Mouse (Mus musculus): ENCODE results near the gene Nudt8. TPM values are rescaled to one million over a fixed set of nuclear protein-coding genes. Genes with fewer than 3 reads are reported as not detected.
"Not testable (repeated sequence)": the region's sequence is repeated elsewhere in the genome, so short reads cannot be mapped to it uniquely, and the experiment has no call there.

The Nudt8 gene
- total and polyA plus RNA-seq, 3 experiments: 24.7 to 40.2 (median 36.3) TPM

DNA sequence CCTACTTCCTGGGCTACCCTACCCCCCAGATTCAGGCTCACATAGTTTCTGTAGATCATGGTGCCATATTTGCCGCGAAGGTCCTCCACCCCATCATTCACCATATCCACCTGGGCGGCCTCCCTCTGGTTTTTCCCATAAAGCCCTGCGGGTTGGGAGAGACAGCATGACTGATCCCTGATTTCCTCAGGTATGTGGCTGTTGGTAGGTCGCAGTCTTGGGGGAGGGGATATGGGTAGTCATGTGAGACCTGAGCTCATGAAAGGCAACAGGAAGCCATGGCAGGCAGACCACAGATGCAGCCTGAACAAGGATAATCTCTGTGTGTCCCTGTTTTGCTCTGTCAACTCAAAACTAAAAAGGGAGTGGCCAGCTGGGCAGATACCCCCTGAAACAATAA, 40.6 kb downstream of the Nudt8 start:
- dilution Hi-C loops (cut with MboI; ENCODE audit: extremely low pct_ligation_motif_present, extremely low pct_unique_long_range_greater_than_20kb, low sequenced_read_pairs); in situ Hi-C loops (cut with MboI; ENCODE audit: low pct_ligation_motif_present, low pct_unique_long_range_greater_than_20kb, low sequenced_read_pairs): not testable (repeated sequence)
- peaks cover 2 to 15% of the 10 kb centered on the region in 2 experiments; a peak in 3 of 4 replicates for H3K4me1 ChIP-seq (ENCODE audit: control insufficient read depth in 1 of 2, insufficient read depth in 2 of 2)

DNA sequence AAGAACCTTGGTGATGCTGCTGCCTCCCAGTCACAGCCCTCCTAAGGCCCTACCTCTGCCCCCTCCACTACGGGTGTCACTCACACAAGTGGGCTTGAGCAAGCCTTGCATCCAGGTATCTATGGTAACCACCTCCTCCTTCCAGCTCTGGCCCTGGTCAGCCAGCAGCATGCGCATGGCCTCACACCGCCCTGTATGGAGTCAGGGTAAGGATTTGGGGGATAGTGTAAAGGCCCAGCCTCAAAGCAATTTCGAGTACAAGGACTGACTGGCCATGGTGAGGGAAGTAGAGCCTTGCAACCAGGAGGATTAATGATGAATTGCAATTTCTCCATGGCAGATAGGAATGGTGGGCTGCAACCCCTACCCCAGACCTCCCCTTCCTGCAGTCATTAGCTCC, 41.1 kb downstream of the Nudt8 start:
- Histone ChIP-seq H3K9me3 (replicated peaks; ENCODE audit: low read length) (peaks cover 16% of the 10 kb centered on the region), H3K4me1 (ENCODE audit: control insufficient read depth in 1 of 2, insufficient read depth in 2 of 2) (peaks cover 3 to 14% of the 10 kb centered on the region in 2 experiments; a peak in 3 of 4 replicates)
- H3K27me3 ChIP-seq (replicated peaks); H3K79me2 ChIP-seq (replicated peaks; ENCODE audit: control insufficient read depth, extremely low read depth, insufficient read depth, poor library complexity, severe bottlenecking); H3K4me2 ChIP-seq (ENCODE audit: insufficient read depth, low read depth, poor library complexity, severe bottlenecking); H3K9ac ChIP-seq (ENCODE audit: insufficient read depth, low read depth); H3K4me3 ChIP-seq (replicated peaks in 1 of 3; ENCODE audit: low read depth in 2 of 3, low read length in 2 of 3, poor library complexity in 1 of 3); H3K36me3 ChIP-seq (replicated peaks in 1 of 2; ENCODE audit: control insufficient read depth in 1 of 2, insufficient read depth in 1 of 2, low read length in 1 of 2); in situ Hi-C loops (cut with MboI; ENCODE audit: low pct_ligation_motif_present, low pct_unique_long_range_greater_than_20kb, low sequenced_read_pairs); DNase-seq (ENCODE audit: extremely low read depth); H3K27ac ChIP-seq (ENCODE audit: insufficient read depth, low read depth); dilution Hi-C loops (cut with MboI; ENCODE audit: extremely low pct_ligation_motif_present, extremely low pct_unique_long_range_greater_than_20kb, low sequenced_read_pairs): not testable (repeated sequence)

More for the DNA sequence above, 40.6 kb downstream of the Nudt8 start:
- H3K9me3 ChIP-seq (replicated peaks; ENCODE audit: low read length): peaks cover 16% of the 10 kb centered on the region
- H3K79me2 ChIP-seq (replicated peaks; ENCODE audit: control insufficient read depth, extremely low read depth, insufficient read depth, poor library complexity, severe bottlenecking); DNase-seq (ENCODE audit: extremely low read depth); H3K4me2 ChIP-seq (ENCODE audit: insufficient read depth, low read depth, poor library complexity, severe bottlenecking); H3K27ac ChIP-seq (ENCODE audit: insufficient read depth, low read depth); H3K36me3 ChIP-seq (replicated peaks in 1 of 2; ENCODE audit: control insufficient read depth in 1 of 2, insufficient read depth in 1 of 2, low read length in 1 of 2); H3K27me3 ChIP-seq (replicated peaks); H3K4me3 ChIP-seq (replicated peaks in 1 of 3; ENCODE audit: low read depth in 2 of 3, low read length in 2 of 3, poor library complexity in 1 of 3); H3K9ac ChIP-seq (ENCODE audit: insufficient read depth, low read depth): not testable (repeated sequence)

DNA sequence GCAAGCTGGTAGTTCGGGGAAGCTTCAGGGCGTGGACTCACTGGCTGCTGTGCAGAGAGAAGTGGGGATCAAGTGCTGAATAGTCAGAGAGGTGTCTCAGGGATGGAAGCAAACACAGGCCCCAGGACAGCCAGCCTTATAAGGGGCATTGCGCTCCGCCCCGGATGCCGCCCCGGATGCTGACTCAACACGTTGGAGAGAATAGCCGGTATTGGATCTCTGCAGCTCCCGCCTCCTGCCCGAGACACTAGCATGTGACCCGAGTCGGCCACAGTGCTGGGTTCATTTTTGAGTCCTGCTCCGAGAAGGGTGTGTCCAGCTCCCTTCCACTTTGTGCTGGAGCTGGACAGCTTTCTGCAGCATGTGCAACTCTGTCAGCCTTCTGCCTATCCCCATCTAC, 41.7 kb downstream of the Nudt8 start:
- Histone ChIP-seq H3K4me1 (ENCODE audit: control insufficient read depth in 1 of 2, insufficient read depth in 2 of 2) (peaks cover 5 to 20% of the 10 kb centered on the region in 2 experiments; a peak in 3 of 4 replicates), H3K36me3 (replicated peaks in 1 of 2; ENCODE audit: control insufficient read depth in 1 of 2, insufficient read depth in 1 of 2, low read length in 1 of 2) (no peaks in the 10 kb centered on the region), H3K4me2 (ENCODE audit: insufficient read depth, low read depth, poor library complexity, severe bottlenecking) (no peak overlapping the region), H3K27me3 (replicated peaks) (no peaks in the 10 kb centered on the region), H3K79me2 (replicated peaks; ENCODE audit: control insufficient read depth, extremely low read depth, insufficient read depth, poor library complexity, severe bottlenecking) (peaks cover 4% of the 10 kb centered on the region; the same call in 1 of the 2 replicates), H3K27ac (ENCODE audit: insufficient read depth, low read depth) (no peak overlapping the region), H3K9me3 (replicated peaks; ENCODE audit: low read length) (peaks cover 16% of the 10 kb centered on the region), H3K4me3 (replicated peaks in 1 of 3; ENCODE audit: low read depth in 2 of 3, low read length in 2 of 3, poor library complexity in 1 of 3) (no peak overlapping the region), H3K9ac (ENCODE audit: insufficient read depth, low read depth) (no peak overlapping the region)
- in situ Hi-C loops (cut with MboI; ENCODE audit: low pct_ligation_motif_present, low pct_unique_long_range_greater_than_20kb, low sequenced_read_pairs): no loop called here
- TF ChIP-seq MAFK (IDR thresholded peaks at IDR 0.05; ENCODE audit: insufficient replicate concordance, low read length): no peak
- TF ChIP-seq MEF2A (IDR thresholded peaks at IDR 0.05; ENCODE audit: borderline replicate concordance, low read depth, low read length): no peak
- TF ChIP-seq TBP (conservative IDR thresholded peaks at IDR 0.05; ENCODE audit: low read depth, low read length): no peak
- dilution Hi-C loops (cut with MboI; ENCODE audit: extremely low pct_ligation_motif_present, extremely low pct_unique_long_range_greater_than_20kb, low sequenced_read_pairs): no loop called here
- DNase-seq (ENCODE audit: extremely low read depth): no peak

DNA sequence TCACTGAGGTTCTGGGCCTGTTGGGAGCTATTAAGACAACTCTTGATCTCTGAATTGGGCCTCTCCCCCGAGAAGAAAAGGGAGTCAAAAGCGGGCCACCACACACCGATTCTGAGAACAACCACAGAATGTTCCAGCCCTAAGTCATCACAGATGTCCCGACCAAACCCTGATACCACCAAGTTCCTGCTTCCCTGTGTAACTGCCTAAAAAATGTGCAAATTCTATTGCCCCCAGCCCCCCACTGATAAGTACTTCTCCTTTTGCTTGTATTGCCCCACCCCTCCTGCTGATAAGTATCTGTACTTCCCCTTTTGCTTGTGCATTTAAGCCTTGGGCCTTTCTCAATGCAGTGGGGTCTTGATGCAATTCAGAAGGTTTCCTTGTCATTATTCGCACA, 43.7 kb downstream of the Nudt8 start:
- H3K27ac ChIP-seq (ENCODE audit: insufficient read depth, low read depth); DNase-seq (ENCODE audit: extremely low read depth); H3K36me3 ChIP-seq (replicated peaks in 1 of 2; ENCODE audit: control insufficient read depth in 1 of 2, insufficient read depth in 1 of 2, low read length in 1 of 2); H3K4me3 ChIP-seq (replicated peaks in 1 of 3; ENCODE audit: low read depth in 2 of 3, low read length in 2 of 3, poor library complexity in 1 of 3); dilution Hi-C loops (cut with MboI; ENCODE audit: extremely low pct_ligation_motif_present, extremely low pct_unique_long_range_greater_than_20kb, low sequenced_read_pairs); H3K79me2 ChIP-seq (replicated peaks; ENCODE audit: control insufficient read depth, extremely low read depth, insufficient read depth, poor library complexity, severe bottlenecking); H3K4me2 ChIP-seq (ENCODE audit: insufficient read depth, low read depth, poor library complexity, severe bottlenecking); H3K9ac ChIP-seq (ENCODE audit: insufficient read depth, low read depth); in situ Hi-C loops (cut with MboI; ENCODE audit: low pct_ligation_motif_present, low pct_unique_long_range_greater_than_20kb, low sequenced_read_pairs); H3K27me3 ChIP-seq (replicated peaks): not testable (repeated sequence)
- Histone ChIP-seq H3K4me1 (ENCODE audit: control insufficient read depth in 1 of 2, insufficient read depth in 2 of 2) (peaks cover 8 to 18% of the 10 kb centered on the region in 2 experiments; a peak in 3 of 4 replicates), H3K9me3 (replicated peaks; ENCODE audit: low read length) (peaks cover 16% of the 10 kb centered on the region)

All from CH12.LX (cell line).